Mouse (Mus musculus): ENCODE results near the gene Grik1. TPM values are rescaled to one million over a fixed set of nuclear protein-coding genes. Genes with fewer than 3 reads are reported as not detected.

The Grik1 gene
- polyA plus RNA-seq, 1 experiment = not detected

- TF ChIP-seq POLR2A (IDR thresholded peaks at IDR 0.05; ENCODE audit: insufficient read depth, low read length) (no peak), EP300 (IDR thresholded peaks at IDR 0.05; ENCODE audit: insufficient read depth, low read depth, low read length) (no peak), CTCF (IDR thresholded peaks at IDR 0.05; ENCODE audit: low read depth, low read length) (no peak)
- H3K27me3 ChIP-seq (ENCODE audit: control insufficient read depth, insufficient read depth, low read length, poor library complexity, severe bottlenecking) = no peaks in the 10 kb centered on the region
- no peak overlapping the region for H3K9ac ChIP-seq (ENCODE audit: low read depth, poor library complexity, severe bottlenecking)
- H3K27ac ChIP-seq (ENCODE audit: insufficient read depth, low read length) = no peak overlapping the region
- no peaks in the 10 kb centered on the region for H3K4me1 ChIP-seq (ENCODE audit: control insufficient read depth, insufficient read depth, low read length)
- H3K9me3 ChIP-seq (replicated peaks; ENCODE audit: control insufficient read depth, insufficient read depth, low read length, poor library complexity, severe bottlenecking) = no peaks in the 10 kb centered on the region
- H3K4me3 ChIP-seq (ENCODE audit: low read depth, low read length) = no peak overlapping the region
- no peaks in the 10 kb centered on the region for H3K36me3 ChIP-seq (ENCODE audit: control insufficient read depth, insufficient read depth, low read length, poor library complexity, severe bottlenecking)
Observed at GRCm38 (mm10) chr16:87875927-87876326, 414.1 kb downstream of the Grik1 start.

- Histone ChIP-seq H3K4me1 (ENCODE audit: control insufficient read depth, insufficient read depth, low read length) (no peaks in the 10 kb centered on the region), H3K27me3 (ENCODE audit: control insufficient read depth, insufficient read depth, low read length, poor library complexity, severe bottlenecking) (no peaks in the 10 kb centered on the region), H3K36me3 (ENCODE audit: control insufficient read depth, insufficient read depth, low read length, poor library complexity, severe bottlenecking) (no peaks in the 10 kb centered on the region), H3K9ac (ENCODE audit: low read depth, poor library complexity, severe bottlenecking) (no peak overlapping the region), H3K27ac (ENCODE audit: insufficient read depth, low read length) (no peak overlapping the region), H3K9me3 (replicated peaks; ENCODE audit: control insufficient read depth, insufficient read depth, low read length, poor library complexity, severe bottlenecking) (no peaks in the 10 kb centered on the region), H3K4me3 (ENCODE audit: low read depth, low read length) (no peak overlapping the region)
- TF ChIP-seq POLR2A (IDR thresholded peaks at IDR 0.05; ENCODE audit: insufficient read depth, low read length) (no peak), EP300 (IDR thresholded peaks at IDR 0.05; ENCODE audit: insufficient read depth, low read depth, low read length) (no peak), CTCF (IDR thresholded peaks at IDR 0.05; ENCODE audit: low read depth, low read length) (no peak)
Observed at GRCm38 (mm10) chr16:87864526-87864925, 425.5 kb downstream of the Grik1 start.

GRCm38 (mm10) chr16:87861722-87862121 is 428.3 kb downstream of the Grik1 start:
- Histone ChIP-seq H3K4me3 (ENCODE audit: low read depth, low read length) (no peak overlapping the region), H3K4me1 (ENCODE audit: control insufficient read depth, insufficient read depth, low read length) (no peaks in the 10 kb centered on the region), H3K27me3 (ENCODE audit: control insufficient read depth, insufficient read depth, low read length, poor library complexity, severe bottlenecking) (no peaks in the 10 kb centered on the region), H3K27ac (ENCODE audit: insufficient read depth, low read length) (no peak overlapping the region), H3K36me3 (ENCODE audit: control insufficient read depth, insufficient read depth, low read length, poor library complexity, severe bottlenecking) (no peaks in the 10 kb centered on the region), H3K9me3 (replicated peaks; ENCODE audit: control insufficient read depth, insufficient read depth, low read length, poor library complexity, severe bottlenecking) (no peaks in the 10 kb centered on the region), H3K9ac (ENCODE audit: low read depth, poor library complexity, severe bottlenecking) (no peak overlapping the region)
- TF ChIP-seq CTCF (IDR thresholded peaks at IDR 0.05; ENCODE audit: low read depth, low read length) = no peak
- TF ChIP-seq EP300 (IDR thresholded peaks at IDR 0.05; ENCODE audit: insufficient read depth, low read depth, low read length) = no peak
- TF ChIP-seq POLR2A (IDR thresholded peaks at IDR 0.05; ENCODE audit: insufficient read depth, low read length) = no peak

GRCm38 (mm10) chr16:87853451-87854085 is 436.5 kb downstream of the Grik1 start:
- H3K4me1 ChIP-seq (ENCODE audit: control insufficient read depth, insufficient read depth, low read length) = no peaks in the 10 kb centered on the region
- H3K36me3 ChIP-seq (ENCODE audit: control insufficient read depth, insufficient read depth, low read length, poor library complexity, severe bottlenecking) = no peaks in the 10 kb centered on the region
- H3K9ac ChIP-seq (ENCODE audit: low read depth, poor library complexity, severe bottlenecking) = no peak overlapping the region
- H3K27ac ChIP-seq (ENCODE audit: insufficient read depth, low read length) = no peak overlapping the region
- no peak overlapping the region for H3K4me3 ChIP-seq (ENCODE audit: low read depth, low read length)
- no peaks in the 10 kb centered on the region for H3K9me3 ChIP-seq (replicated peaks; ENCODE audit: control insufficient read depth, insufficient read depth, low read length, poor library complexity, severe bottlenecking)
- no peak for TF ChIP-seq POLR2A (IDR thresholded peaks at IDR 0.05; ENCODE audit: insufficient read depth, low read length)
- no peak for TF ChIP-seq CTCF (IDR thresholded peaks at IDR 0.05; ENCODE audit: low read depth, low read length)
- no peak for TF ChIP-seq EP300 (IDR thresholded peaks at IDR 0.05; ENCODE audit: insufficient read depth, low read depth, low read length)
- H3K27me3 ChIP-seq (ENCODE audit: control insufficient read depth, insufficient read depth, low read length, poor library complexity, severe bottlenecking) = no peaks in the 10 kb centered on the region

GRCm38 (mm10) chr16:87851550-87851949 is 438.5 kb downstream of the Grik1 start:
- H3K4me3 ChIP-seq (ENCODE audit: low read depth, low read length) = no peak overlapping the region
- no peak overlapping the region for H3K9ac ChIP-seq (ENCODE audit: low read depth, poor library complexity, severe bottlenecking)
- TF ChIP-seq EP300 (IDR thresholded peaks at IDR 0.05; ENCODE audit: insufficient read depth, low read depth, low read length) (no peak), CTCF (IDR thresholded peaks at IDR 0.05; ENCODE audit: low read depth, low read length) (no peak), POLR2A (IDR thresholded peaks at IDR 0.05; ENCODE audit: insufficient read depth, low read length) (no peak)

GRCm38 (mm10) chr16:87848799-87849198 is 441.3 kb downstream of the Grik1 start:
- Histone ChIP-seq H3K4me1 (ENCODE audit: control insufficient read depth, insufficient read depth, low read length) (no peaks in the 10 kb centered on the region), H3K27ac (ENCODE audit: insufficient read depth, low read length) (no peak overlapping the region), H3K4me3 (ENCODE audit: low read depth, low read length) (no peak overlapping the region), H3K36me3 (ENCODE audit: control insufficient read depth, insufficient read depth, low read length, poor library complexity, severe bottlenecking) (no peaks in the 10 kb centered on the region), H3K27me3 (ENCODE audit: control insufficient read depth, insufficient read depth, low read length, poor library complexity, severe bottlenecking) (no peaks in the 10 kb centered on the region), H3K9me3 (replicated peaks; ENCODE audit: control insufficient read depth, insufficient read depth, low read length, poor library complexity, severe bottlenecking) (no peaks in the 10 kb centered on the region), H3K9ac (ENCODE audit: low read depth, poor library complexity, severe bottlenecking) (no peak overlapping the region)
- no peak for TF ChIP-seq CTCF (IDR thresholded peaks at IDR 0.05; ENCODE audit: low read depth, low read length)
- TF ChIP-seq EP300 (IDR thresholded peaks at IDR 0.05; ENCODE audit: insufficient read depth, low read depth, low read length) = no peak
- no peak for TF ChIP-seq POLR2A (IDR thresholded peaks at IDR 0.05; ENCODE audit: insufficient read depth, low read length)

More at GRCm38 (mm10) chr16:87851550-87851949, 438.5 kb downstream of the Grik1 start:
- H3K27ac ChIP-seq (ENCODE audit: insufficient read depth, low read length) = no peak overlapping the region
- no peaks in the 10 kb centered on the region for H3K9me3 ChIP-seq (replicated peaks; ENCODE audit: control insufficient read depth, insufficient read depth, low read length, poor library complexity, severe bottlenecking)
- H3K4me1 ChIP-seq (ENCODE audit: control insufficient read depth, insufficient read depth, low read length) = no peaks in the 10 kb centered on the region
- no peaks in the 10 kb centered on the region for H3K36me3 ChIP-seq (ENCODE audit: control insufficient read depth, insufficient read depth, low read length, poor library complexity, severe bottlenecking)
- H3K27me3 ChIP-seq (ENCODE audit: control insufficient read depth, insufficient read depth, low read length, poor library complexity, severe bottlenecking) = no peaks in the 10 kb centered on the region

Other genes starting within 250 kb of the Grik1 start
- not detected in 2 replicates for gene Cldn17, start 216.7 kb upstream of the Grik1 start, polyA plus RNA-seq (2011; ENCODE audit: insufficient read depth, insufficient read length, low read depth, missing spikeins)